In genomic region chr16:76294550-76294949, GRCm38 (mm10) we compare ENCODE assay signal across 18 mouse cellular contexts.
A peak's percentile ranks its signal among the peaks of the same experiment; 100 is the strongest.
DNase-seq lines count a peak whose midpoint lies in the region; ATAC-seq and TF ChIP-seq lines count a peak whose summit lies in the region.
"Had no signal": no experiment of that assay in that cellular context is flagged by ENCODE, and none has a peak within 500 bp of the region (broad histone marks: within the 10 kb centered on the region; RNA-seq: fewer than 3 reads in every experiment).

No protein-coding gene starts in this region.

- peak overlapping the region; percentile 22; the same call in 1 of the 2 replicates for H3K4me3 ChIP-seq in heart, embryonic 10.5 days
- peak overlapping the region; percentile 35; the same call in 1 of the 2 replicates for H3K4me3 ChIP-seq in G1E (ENCODE audit: low read depth, low read length)
- H3K4me3 ChIP-seq in heart, embryonic 14.5 days (ENCODE audit: control insufficient read depth in 1 of 2, insufficient read depth in 1 of 2, low read depth in 1 of 2, low read length in 2 of 2) = no peak overlapping the region
- H3K4me3 ChIP-seq in liver, embryonic 12.5 days = peak overlapping the region; percentile 26; the same call in 1 of the 2 replicates
- H3K4me3 ChIP-seq in left cerebral cortex, adult 2 months = no peak overlapping the region
- H3K4me3 ChIP-seq: forebrain, embryonic 10.5 days; limb, embryonic 13.5 days; neural tube, embryonic 15.5 days had no signal

- no peak overlapping the region; the same call in 1 of the 2 replicates for H3K9ac ChIP-seq in heart, embryonic 14.5 days (ENCODE audit: low read length)
- 0 out of 2 replicates have a peak overlapping the region, but pooled peaks have one; percentile 29 for H3K9ac ChIP-seq in liver, embryonic 12.5 days
- H3K9ac ChIP-seq: hindbrain, embryonic 14.5 days; limb, embryonic 13.5 days; neural tube, embryonic 15.5 days had no signal

- no peak overlapping the region for H3K4me2 ChIP-seq in heart, embryonic 14.5 days (ENCODE audit: low read length)
- peak overlapping the region; percentile 62 for H3K4me2 ChIP-seq in liver, embryonic 12.5 days
- H3K4me2 ChIP-seq: hindbrain, embryonic 14.5 days; limb, embryonic 13.5 days; neural tube, embryonic 15.5 days had no signal

- no peaks in the 10 kb centered on the region for H3K9me3 ChIP-seq in heart, embryonic 10.5 days
- H3K9me3 ChIP-seq in G1E (replicated peaks) = no peaks in the 10 kb centered on the region
- no peaks in the 10 kb centered on the region for H3K9me3 ChIP-seq in heart, embryonic 14.5 days (ENCODE audit: control insufficient read depth, low read length)
- no peaks in the 10 kb centered on the region for H3K9me3 ChIP-seq in liver, embryonic 12.5 days (replicated peaks)
- H3K9me3 ChIP-seq: forebrain, embryonic 10.5 days; limb, embryonic 13.5 days; neural tube, embryonic 15.5 days had no signal

- H3K27ac ChIP-seq in heart, embryonic 10.5 days = peak overlapping the region; percentile 52; the same call in 1 of the 2 replicates
- peak overlapping the region; percentile 19 to 68; a peak in 3 of 4 replicates for H3K27ac ChIP-seq in heart, embryonic 14.5 days (replicated peaks in 1 of 2; ENCODE audit: control insufficient read depth in 1 of 2, insufficient read depth in 1 of 2, low read depth in 2 of 2, low read length in 2 of 2)
- H3K27ac ChIP-seq in liver, embryonic 12.5 days = peak overlapping the region; percentile 90
- H3K27ac ChIP-seq in left cerebral cortex, adult 2 months = no peak overlapping the region
- H3K27ac ChIP-seq: forebrain, embryonic 10.5 days; hindbrain, embryonic 14.5 days; kidney, postnatal 0 days; limb, embryonic 13.5 days; neural tube, embryonic 15.5 days had no signal

- intact Hi-C loops in heart, postnatal 25 days (cut with DNase I) = loop anchor here (5.0 kb wide), 1 partner anchor 78 kb away; the partner anchor contains the start of gene Nrip1
- intact Hi-C loops in left cerebral cortex, adult 2 months (cut with DNase I) = loop anchor here (5.0 kb wide), 1 partner anchor 78 kb away; the partner anchor contains the start of gene Nrip1

- peaks cover 36% of the 10 kb centered on the region for H3K4me1 ChIP-seq in heart, embryonic 10.5 days
- H3K4me1 ChIP-seq in G1E (ENCODE audit: insufficient read depth, low read depth, low read length) = peaks cover 52% of the 10 kb centered on the region
- H3K4me1 ChIP-seq in heart, embryonic 14.5 days (ENCODE audit: control insufficient read depth in 2 of 2, insufficient read depth in 2 of 2, low read length in 2 of 2) = peaks cover 18 to 28% of the 10 kb centered on the region in 2 experiments
- H3K4me1 ChIP-seq in liver, embryonic 12.5 days = peaks cover 41% of the 10 kb centered on the region
- H3K4me1 ChIP-seq: neural tube, embryonic 15.5 days had no signal

- WGBS in heart, embryonic 10.5 days = 63% methylated on average over 15 of the region's 15 CpGs
- WGBS in heart, embryonic 14.5 days = 69% methylated on average over 15 of the region's 15 CpGs
- 56% methylated on average over 15 of the region's 15 CpGs for WGBS in liver, embryonic 12.5 days (ENCODE audit: insufficient replicate concordance)

- H3K36me3 ChIP-seq in heart, embryonic 10.5 days = peaks cover 38% of the 10 kb centered on the region
- H3K36me3 ChIP-seq in G1E (replicated peaks) = peaks cover 72% of the 10 kb centered on the region
- H3K36me3 ChIP-seq in heart, embryonic 14.5 days (ENCODE audit: control insufficient read depth, insufficient read depth, low read length) = peaks cover 48% of the 10 kb centered on the region
- peaks cover 56% of the 10 kb centered on the region for H3K36me3 ChIP-seq in liver, embryonic 12.5 days

- ATAC-seq in G1E (ENCODE audit: extremely low read depth, insufficient number of reproducible peaks, low FRiP score, poor library complexity, severe bottlenecking) = no peak
- ATAC-seq in heart, embryonic 14.5 days (ENCODE audit: insufficient number of reproducible peaks, insufficient read depth, low FRiP score, low read depth) = peak; percentile 54; the same call in 1 of the 2 replicates
- peak; percentile 26 for ATAC-seq in liver, embryonic 12.5 days

- no peak for DNase-seq in heart, embryonic 10.5 days (ENCODE audit: low spot score)
- DNase-seq in heart, postnatal 25 days (ENCODE audit: low spot score) = no peak
- no peak for DNase-seq in G1E (ENCODE audit: low spot score)
- no peak for DNase-seq in natural killer cell, adult 2 months (ENCODE audit: low spot score in 2 of 2)
- no peak for DNase-seq in left cerebral cortex, adult 2 months (ENCODE audit: extremely low spot score in 1 of 2, low spot score in 2 of 2)
- DNase-seq in urinary bladder, postnatal 4 days (ENCODE audit: low spot score in 2 of 2) = no peak
- DNase-seq: B cell, adult 2 months; cerebellum, adult 2 months; embryo, embryonic 11 days; lung, postnatal 14 days; thymus, postnatal 25 days had no signal

- TF ChIP-seq CTCF in G1E (IDR thresholded peaks at IDR 0.05; ENCODE audit: low read depth, low read length) = no peak
- TF ChIP-seq CTCF in left cerebral cortex, adult 2 months (IDR thresholded peaks at IDR 0.05) = no peak

- 0 out of 2 replicates have a peak, but pooled peaks cover 4% of the 10 kb centered on the region for H3K27me3 ChIP-seq in heart, embryonic 10.5 days (ENCODE audit: insufficient read depth, poor library complexity, severe bottlenecking)
- H3K27me3 ChIP-seq in G1E (ENCODE audit: insufficient read depth, low read length) = no peaks in the 10 kb centered on the region
- H3K27me3 ChIP-seq in heart, embryonic 14.5 days (ENCODE audit: control insufficient read depth, insufficient read depth, low read length) = no peaks in the 10 kb centered on the region
- H3K27me3 ChIP-seq in liver, embryonic 12.5 days (replicated peaks) = no peaks in the 10 kb centered on the region
- H3K27me3 ChIP-seq: limb, embryonic 13.5 days; neural tube, embryonic 15.5 days had no signal

Comparison
In these comparisons a context has a peak if more than half of its experiments do, and no peak if none do; other contexts are left out.
1. H3K4me3 ChIP-seq: peak in heart, embryonic 10.5 days (single experiment), G1E (single experiment) and liver, embryonic 12.5 days (single experiment); none in heart, embryonic 14.5 days (0 of 2) and left cerebral cortex, adult 2 months (single experiment).